Mouse (Mus musculus) midbrain, embryonic 14.5 days (tissue): Measurements from ENCODE around the gene Ldb1. TPM values are rescaled to one million over a fixed set of nuclear protein-coding genes. Genes with fewer than 3 reads are reported as not detected.

Experiments
- ATAC-seq: fragments of 200-750 bp; cut with Nextera tagmentation; 2 replicates; pipeline ENCODE4 v1.8.0; 2017; ENCODE audit warnings: moderate number of reproducible peaks, moderate library complexity; ENCODE audit not compliant: low FRiP score, low TSS enrichment
- DNase-seq: peaks from one replicate; pipeline ENCODE4 v3.0.0-alpha.2; 2015
- H3K27ac ChIP-seq: fragments of 300-500 bp; sonication (generic); replicated peaks from 2 replicates; pipeline ENCODE4 v1.5.1; 2014; ENCODE audit warnings: mild to moderate bottlenecking, low read depth, low read length, moderate library complexity
- H3K27me3 ChIP-seq: fragments of 300-500 bp; sonication (generic); 2 replicates; pipeline ENCODE4 v1.6.1; 2014; ENCODE audit warnings: low read length, control low read depth, mixed read lengths; ENCODE audit not compliant: control insufficient read depth, insufficient read depth
- H3K36me3 ChIP-seq: fragments of 300-500 bp; sonication (generic); 2 replicates; pipeline ENCODE4 v1.6.1; 2014; ENCODE audit warnings: low read length, control low read depth; ENCODE audit not compliant: control insufficient read depth, insufficient read depth
- H3K4me1 ChIP-seq: fragments of 300-500 bp; sonication (generic); 2 replicates; pipeline ENCODE4 v1.6.1; 2014; ENCODE audit warnings: mild to moderate bottlenecking, antibody characterized with exemption, low read length, control low read depth; ENCODE audit not compliant: control insufficient read depth, insufficient read depth
- H3K4me2 ChIP-seq: fragments of 300-500 bp; sonication (generic); 2 replicates; pipeline ENCODE4 v1.6.1; 2014; ENCODE audit warnings: mild to moderate bottlenecking, low read length, moderate library complexity
- H3K4me3 ChIP-seq: fragments of 300-500 bp; sonication (generic); replicated peaks from 2 replicates; pipeline ENCODE4 v1.5.1; 2014; ENCODE audit warnings: low read depth, low read length
- H3K9ac ChIP-seq: fragments of 300-500 bp; sonication (generic); replicated peaks from 2 replicates; pipeline ENCODE4 v1.6.1; 2014; ENCODE audit warnings: mild to moderate bottlenecking, low read length, moderate library complexity
- H3K9me3 ChIP-seq: fragments of 300-500 bp; sonication (generic); 2 replicates; pipeline ENCODE4 v1.6.1; 2016; ENCODE audit warnings: low read length, control low read depth, mixed read lengths; ENCODE audit not compliant: control insufficient read depth
- WGBS: fragments of 180-500 bp; shearing (Covaris S2); extraction: QIAGEN DNeasy Blood & Tissue Kit; methylation state at CpG from one replicate; pipeline ENCODE4 v1.1.7; 2014; 5-methylcytosine and 5-hydroxymethylcytosine counted together
- polyA plus RNA-seq: library from polyadenylated mRNA; unstranded; fragments of >200 nt; fragmentation: Nextera tagmentation; extraction: Ambion mirVana; gene quantifications from 2 replicates; pipeline ENCODE4 v1.2.1, GENCODE M21; 2014

Ldb1 gene
- polyA plus RNA-seq, 1 experiment from 2014 or later: 116 TPM

- peak overlapping the region; percentile 98 for H3K27ac ChIP-seq
- no peaks in the 10 kb centered on the region for H3K9me3 ChIP-seq
- no peaks in the 10 kb centered on the region for H3K36me3 ChIP-seq
- ATAC-seq (peak; percentile 59), DNase-seq (peak; percentile 92)
- no peaks in the 10 kb centered on the region for H3K27me3 ChIP-seq
- H3K9ac ChIP-seq: peak overlapping the region; percentile 72
- H3K4me3 ChIP-seq: peak overlapping the region; percentile 88
- peaks cover 71% of the 10 kb centered on the region for H3K4me1 ChIP-seq
- under 1% methylated on average over 12 of the region's 14 CpGs for WGBS
- H3K4me2 ChIP-seq: peak overlapping the region; percentile 100
These were observed 3.0 kb downstream of the Ldb1 start for GRCm38 (mm10) chr19:46041933-46042475.

- Histone ChIP-seq H3K4me2 (peak overlapping the region; percentile 100), H3K4me1 (peaks cover 73% of the 10 kb centered on the region), H3K9ac (peak overlapping the region; percentile 72), H3K36me3 (no peaks in the 10 kb centered on the region), H3K4me3 (peak overlapping the region; percentile 88), H3K9me3 (no peaks in the 10 kb centered on the region), H3K27me3 (no peaks in the 10 kb centered on the region), H3K27ac (peak overlapping the region; percentile 98)
- 13% methylated on average over 7 of the region's 7 CpGs for WGBS
- ATAC-seq (no peak), DNase-seq (no peak)
These were observed 3.6 kb downstream of the Ldb1 start for GRCm38 (mm10) chr19:46041299-46041932.

- Histone ChIP-seq H3K27me3 (no peaks in the 10 kb centered on the region), H3K4me1 (peaks cover 67% of the 10 kb centered on the region), H3K9me3 (no peaks in the 10 kb centered on the region), H3K4me2 (peak overlapping the region; percentile 100), H3K4me3 (peak overlapping the region; percentile 96), H3K27ac (peak overlapping the region; percentile 98), H3K36me3 (peaks cover 10% of the 10 kb centered on the region), H3K9ac (peak overlapping the region; percentile 91; the same call in 1 of the 2 replicates)
- DNase-seq (no peak), ATAC-seq (no peak)
- WGBS: 33% methylated on average over 14 of the region's 14 CpGs
These were observed 4.7 kb downstream of the Ldb1 start for GRCm38 (mm10) chr19:46040149-46040902.

- Histone ChIP-seq H3K27ac (peak overlapping the region; percentile 98), H3K4me3 (peak overlapping the region; percentile 96), H3K27me3 (no peaks in the 10 kb centered on the region), H3K9me3 (no peaks in the 10 kb centered on the region), H3K4me2 (peak overlapping the region; percentile 100), H3K4me1 (peaks cover 67% of the 10 kb centered on the region), H3K36me3 (peaks cover 19% of the 10 kb centered on the region), H3K9ac (peak overlapping the region; percentile 91)
- WGBS: 2% methylated on average over 30 of the region's 30 CpGs
- DNase-seq (peak; percentile 97), ATAC-seq (peak; percentile 75)
These were observed 5.5 kb downstream of the Ldb1 start for GRCm38 (mm10) chr19:46039478-46039877.

- Histone ChIP-seq H3K4me1 (peaks cover 62% of the 10 kb centered on the region), H3K9me3 (no peaks in the 10 kb centered on the region), H3K27ac (peak overlapping the region; percentile 98), H3K4me2 (peak overlapping the region; percentile 100), H3K36me3 (peaks cover 25% of the 10 kb centered on the region), H3K27me3 (no peaks in the 10 kb centered on the region), H3K9ac (peak overlapping the region; percentile 91), H3K4me3 (peak overlapping the region; percentile 96)
- WGBS: under 1% methylated on average over 15 of the region's 17 CpGs
- DNase-seq (no peak), ATAC-seq (peak; percentile 7; the same call in 1 of the 2 replicates)
These were observed 6.2 kb downstream of the Ldb1 start for GRCm38 (mm10) chr19:46038851-46039260.

GRCm38 (mm10) chr19:46037925-46038850, 6.8 kb downstream of the Ldb1 start:
- ATAC-seq: no peak
- DNase-seq: no peak
- Histone ChIP-seq H3K4me2 (peak overlapping the region; percentile 100), H3K9me3 (no peaks in the 10 kb centered on the region), H3K36me3 (peaks cover 32% of the 10 kb centered on the region), H3K4me1 (peaks cover 56% of the 10 kb centered on the region), H3K27me3 (no peaks in the 10 kb centered on the region), H3K4me3 (peak overlapping the region; percentile 96), H3K27ac (peak overlapping the region; percentile 98), H3K9ac (peak overlapping the region; percentile 91)
- WGBS: 2% methylated on average over 13 of the region's 13 CpGs

GRCm38 (mm10) chr19:46037243-46037924, 7.6 kb downstream of the Ldb1 start:
- ATAC-seq: no peak
- Histone ChIP-seq H3K27me3 (no peaks in the 10 kb centered on the region), H3K4me2 (peak overlapping the region; percentile 100), H3K9ac (peak overlapping the region; percentile 91), H3K4me3 (peak overlapping the region; percentile 96), H3K4me1 (peaks cover 48% of the 10 kb centered on the region), H3K36me3 (peaks cover 40% of the 10 kb centered on the region), H3K27ac (peak overlapping the region; percentile 98), H3K9me3 (no peaks in the 10 kb centered on the region)
- WGBS: 5% methylated on average over 6 of the region's 6 CpGs
- peak; percentile 54 for DNase-seq
